Mouse (Mus musculus): ENCODE measurements around the gene Ust.

The Ust gene

GRCm38 (mm10) chr10:8213906-8214421, 304.7 kb downstream of the Ust start:
- no peak for DNase-seq

- no peak for DNase-seq
These were observed 305.2 kb downstream of the Ust start for GRCm38 (mm10) chr10:8213266-8213905.

GRCm38 (mm10) chr10:8212611-8213226, 305.9 kb downstream of the Ust start:
- DNase-seq = no peak

- no peak for DNase-seq
These were observed 306.9 kb downstream of the Ust start for GRCm38 (mm10) chr10:8211694-8212093.

GRCm38 (mm10) chr10:8210366-8210765, 308.3 kb downstream of the Ust start:
- DNase-seq = no peak

GRCm38 (mm10) chr10:8207358-8207757, 311.3 kb downstream of the Ust start:
- DNase-seq = no peak

GRCm38 (mm10) chr10:8203681-8204080, 314.9 kb downstream of the Ust start:
- DNase-seq = no peak

GRCm38 (mm10) chr10:8199816-8200215, 318.8 kb downstream of the Ust start:
- DNase-seq = no peak

GRCm38 (mm10) chr10:8199026-8199756, 319.4 kb downstream of the Ust start:
- no peak for DNase-seq

GRCm38 (mm10) chr10:8197661-8198060, 321.0 kb downstream of the Ust start:
- no peak for DNase-seq

- peak; percentile 81 for DNase-seq
These were observed 322.3 kb downstream of the Ust start for GRCm38 (mm10) chr10:8196300-8196699.

GRCm38 (mm10) chr10:8195730-8196129, 322.9 kb downstream of the Ust start:
- DNase-seq = no peak

GRCm38 (mm10) chr10:8189331-8189981, 329.2 kb downstream of the Ust start:
- no peak for DNase-seq

GRCm38 (mm10) chr10:8185586-8185985, 333.0 kb downstream of the Ust start:
- no peak for DNase-seq

GRCm38 (mm10) chr10:8184711-8185110, 333.9 kb downstream of the Ust start:
- no peak for DNase-seq

GRCm38 (mm10) chr10:8183171-8183570, 335.5 kb downstream of the Ust start:
- DNase-seq = no peak

GRCm38 (mm10) chr10:8181596-8182185, 336.9 kb downstream of the Ust start:
- DNase-seq = no peak

GRCm38 (mm10) chr10:8177618-8178017, 341.0 kb downstream of the Ust start:
- no peak for DNase-seq

- DNase-seq = peak; percentile 48
These were observed 342.1 kb downstream of the Ust start for GRCm38 (mm10) chr10:8176351-8177053.

GRCm38 (mm10) chr10:8176008-8176350, 342.6 kb downstream of the Ust start:
- DNase-seq = no peak

- DNase-seq = no peak
These were observed 343.9 kb downstream of the Ust start for GRCm38 (mm10) chr10:8174697-8175096.

- no peak for DNase-seq
These were observed 344.4 kb downstream of the Ust start for GRCm38 (mm10) chr10:8174230-8174629.

Measured in layer of hippocampus, adult 9-11 months (tissue).